Mouse (Mus musculus): ENCODE measurements at regions not wholly inside any gene's neighbourhood (a gene's known extent, or its start where the extent isn't known, plus 50 kb on each side); places are given as distances from the start of the nearest gene placed in this dataset.

DNA sequence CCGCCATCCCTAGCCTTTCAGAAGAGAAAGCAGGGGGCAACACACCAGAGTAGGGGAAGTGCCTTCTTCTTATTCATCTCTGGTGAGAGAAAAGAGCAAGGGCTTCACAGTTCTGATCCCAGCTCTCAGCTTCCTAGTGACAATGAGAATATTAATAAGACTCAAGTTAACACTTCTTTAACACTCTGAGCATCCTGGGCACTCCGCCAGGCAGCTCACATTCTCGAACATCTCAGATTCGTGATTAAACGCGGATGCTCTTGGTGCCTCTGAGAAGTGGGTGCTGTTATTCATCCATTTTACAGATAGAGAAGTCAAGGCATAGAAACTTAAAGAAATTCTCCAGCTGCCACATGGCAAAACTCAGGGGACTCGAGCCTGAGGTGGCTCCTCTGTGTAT is 237.1 kb downstream of the Rps15a start:
- TF ChIP-seq CTCF (conservative IDR thresholded peaks at IDR 0.05; ENCODE audit: insufficient read depth, insufficient read length, low read depth, low read length): no peak
- TF ChIP-seq POLR2A (IDR thresholded peaks at IDR 0.05; ENCODE audit: low read depth, low read length): no peak

All from kidney, adult 2 months (tissue).